Mouse (Mus musculus): ENCODE results near the gene Fbl. TPM values are rescaled to one million over a fixed set of nuclear protein-coding genes. Genes with fewer than 3 reads are reported as not detected.
A peak's percentile ranks its signal among the peaks of the same experiment; 100 is the strongest.
"Not testable (repeated sequence)": the region's sequence is repeated elsewhere in the genome, so short reads cannot be mapped to it uniquely, and the experiment has no call there.

The Fbl gene
- 112 and 133 TPM in 2 replicates for polyA plus RNA-seq (2015; fragmentation: Nextera tagmentation; extraction: Ambion mirVana)

DNA sequence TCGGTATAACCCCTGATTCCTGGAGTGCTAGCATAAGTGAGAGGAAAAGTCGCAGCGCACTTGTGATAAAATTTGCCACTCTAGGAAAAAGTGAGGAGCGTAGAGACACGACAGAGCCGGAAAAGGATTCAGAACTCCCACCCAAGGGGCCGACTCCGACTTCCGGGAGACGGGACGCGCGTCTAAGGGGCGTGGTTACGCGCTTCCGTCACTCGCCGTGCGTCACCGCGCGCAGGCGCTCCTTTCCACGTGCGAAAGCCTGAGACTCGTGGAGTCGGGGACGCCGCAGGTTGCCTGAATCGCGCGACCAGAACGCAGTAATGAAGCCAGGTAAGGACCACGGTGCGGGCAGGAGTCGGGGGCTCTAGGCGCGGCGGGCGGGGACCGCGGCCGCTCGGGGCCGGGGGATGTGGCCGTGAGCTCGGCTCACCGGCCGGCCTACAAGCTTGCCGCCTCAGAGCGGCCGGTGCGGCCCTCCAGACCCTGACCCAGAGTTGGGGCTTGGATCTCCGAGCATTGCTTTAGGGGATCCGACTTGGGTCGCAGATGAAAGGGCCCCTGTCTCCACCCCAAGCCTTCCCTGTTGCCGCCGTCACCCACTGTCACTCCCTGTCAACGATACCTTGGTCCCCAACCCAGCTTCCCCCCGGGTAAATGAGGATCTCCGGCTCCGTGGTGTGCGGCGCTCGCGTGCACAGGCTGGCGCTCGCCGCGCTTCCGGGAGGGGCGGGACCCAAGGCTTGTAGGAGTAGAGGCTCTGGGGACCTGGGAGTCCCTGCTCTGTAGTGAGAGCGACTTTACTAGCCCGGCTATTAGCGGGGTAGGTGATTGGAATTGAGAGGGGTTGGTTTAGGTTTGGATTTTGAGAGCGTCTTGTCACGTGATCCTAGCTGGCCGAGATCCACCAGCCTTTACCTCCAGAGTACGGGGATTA is at the start of gene Fbl:
Gene Fbl, plus strand, starts transcription at position 222 of the 934 bp plus-strand sequence.
- Histone ChIP-seq H3K9me3 (replicated peaks) (0 out of 2 replicates have a peak, but pooled peaks cover 7% of the 10 kb centered on the region), H3K27me3 (no peaks in the 10 kb centered on the region), H3K4me2 (peak within 1 kb of the TSS; percentile 99), H3K9ac (peak within 1 kb of the TSS; percentile 83), H3K36me3 (peaks cover 16% of the 10 kb centered on the region), H3K4me1 (replicated peaks) (peaks cover 50% of the 10 kb centered on the region), H3K27ac (peak within 1 kb of the TSS; percentile 86), H3K4me3 (replicated peaks) (peak within 1 kb of the TSS; percentile 87)
- DNase-seq, result peak; percentile 87
- WGBS (ENCODE audit: insufficient replicate concordance), result under 1% methylated on average over 80 of the region's 80 CpGs
- ATAC-seq (ENCODE audit: low read depth), result peak; percentile 82

DNA sequence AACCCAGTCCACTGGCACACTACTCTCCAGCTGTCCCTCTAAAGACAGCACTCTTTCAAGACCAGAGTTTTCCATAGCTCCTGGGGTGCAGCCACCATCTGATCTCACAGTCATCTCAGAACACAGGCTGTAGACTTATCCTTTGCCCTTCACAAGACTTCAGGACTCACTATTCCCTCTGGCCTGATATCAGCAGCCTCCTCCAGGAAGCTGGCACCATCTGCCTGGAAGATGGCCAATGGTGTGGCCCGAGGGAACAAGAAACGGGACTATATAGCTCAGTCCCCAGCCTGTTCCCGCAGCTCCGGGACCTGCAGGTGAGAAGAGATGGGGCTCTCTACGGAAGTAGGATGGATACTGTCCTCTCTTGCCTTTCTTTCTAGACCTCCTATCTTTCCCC is 40.3 kb upstream of the Fbl start, which contains the start of gene 9530053A07Rik:
Gene 9530053A07Rik, plus strand, starts transcription at position 301 of the 400 bp plus-strand sequence.
- no peak within 1 kb of the TSS for H3K27ac ChIP-seq
- no peaks in the 10 kb centered on the region for H3K4me1 ChIP-seq (replicated peaks)
- no peak within 1 kb of the TSS for H3K4me3 ChIP-seq (replicated peaks)
- no peak for ATAC-seq (ENCODE audit: low read depth)
- H3K36me3 ChIP-seq, result no peaks in the 10 kb centered on the region
- H3K27me3 ChIP-seq, result no peaks in the 10 kb centered on the region
- DNase-seq, result no peak
- H3K9me3 ChIP-seq (replicated peaks), result no peaks in the 10 kb centered on the region
- no peak within 1 kb of the TSS for H3K9ac ChIP-seq
- 63% methylated on average over 5 of the region's 5 CpGs for WGBS (ENCODE audit: insufficient replicate concordance)
- no peak within 1 kb of the TSS for H3K4me2 ChIP-seq

DNA sequence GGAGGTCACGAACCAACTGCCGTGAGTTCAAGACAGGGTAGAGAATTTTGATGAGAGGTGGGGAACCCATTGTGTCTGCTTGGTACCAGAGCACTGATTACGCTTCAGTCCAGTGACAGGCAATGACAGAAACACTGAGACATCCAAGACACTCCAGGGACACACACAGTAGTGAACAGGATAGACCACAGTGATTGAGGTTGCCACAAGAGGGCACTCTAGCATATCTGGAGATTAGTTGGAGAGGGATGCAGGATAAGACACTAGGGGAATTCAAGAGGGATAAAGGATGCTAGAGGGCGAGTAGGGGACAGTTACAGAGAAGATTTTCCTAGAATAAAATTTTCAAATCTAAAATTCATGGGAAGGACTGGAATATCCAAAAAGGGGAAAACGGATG is 31.9 kb upstream of the Fbl start:
- ATAC-seq (ENCODE audit: low read depth), result no peak
- H3K27ac ChIP-seq, result no peak overlapping the region
- 45% methylated on average over 5 of the region's 5 CpGs for WGBS (ENCODE audit: insufficient replicate concordance)

DNA sequence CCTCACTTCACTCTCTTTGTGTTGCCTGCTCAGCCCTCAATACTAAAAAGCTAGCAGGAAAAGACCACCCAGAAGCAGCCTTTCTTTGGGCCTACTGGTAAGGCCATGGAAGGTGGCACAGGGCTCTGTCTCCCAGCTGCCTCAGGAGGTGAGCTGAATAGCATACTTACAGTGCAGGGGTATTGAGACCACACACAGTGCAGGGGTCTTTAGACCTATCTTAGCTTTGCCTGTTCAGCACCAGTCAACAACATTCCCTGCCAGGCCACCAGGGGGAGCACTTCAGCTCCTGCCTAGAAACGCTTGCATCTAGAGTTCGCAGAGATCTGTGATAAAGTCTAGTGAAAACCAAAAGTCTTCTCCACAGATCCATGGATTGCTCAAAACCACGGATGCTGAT is 21.2 kb upstream of the Fbl start:
- no peak overlapping the region for H3K9ac ChIP-seq

More for the DNA sequence above, 31.9 kb upstream of the Fbl start:
- Histone ChIP-seq H3K4me2 (no peak overlapping the region), H3K9me3 (replicated peaks) (no peaks in the 10 kb centered on the region), H3K9ac (no peak overlapping the region), H3K4me3 (replicated peaks) (no peak overlapping the region), H3K4me1 (replicated peaks) (no peaks in the 10 kb centered on the region), H3K36me3 (no peaks in the 10 kb centered on the region), H3K27me3 (no peaks in the 10 kb centered on the region)
- no peak for DNase-seq

DNA sequence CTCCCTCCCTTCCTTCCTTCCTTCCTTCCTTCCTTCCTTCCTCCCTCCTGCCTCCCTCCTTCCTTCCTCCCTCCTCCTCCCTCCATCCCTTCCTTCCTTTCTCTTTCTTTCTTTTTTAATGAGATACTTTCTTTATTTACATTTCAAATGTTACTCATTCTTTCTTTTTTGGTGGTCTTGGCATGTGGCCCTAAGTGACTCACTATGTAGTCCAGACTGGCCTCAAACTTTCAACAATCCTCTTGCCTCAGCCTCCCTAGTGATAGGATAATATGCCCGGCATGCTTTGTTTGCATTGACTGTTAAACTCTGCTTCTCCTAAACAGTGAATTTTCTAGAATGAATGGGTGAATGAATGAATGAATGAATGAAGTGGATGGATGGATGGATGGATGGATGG is 19.7 kb upstream of the Fbl start:
- ATAC-seq (ENCODE audit: low read depth), result no peak

More for the DNA sequence above, 21.2 kb upstream of the Fbl start:
- H3K27me3 ChIP-seq, result no peaks in the 10 kb centered on the region
- H3K36me3 ChIP-seq, result no peaks in the 10 kb centered on the region
- H3K4me3 ChIP-seq (replicated peaks), result no peak overlapping the region
- WGBS (ENCODE audit: insufficient replicate concordance), result 18% methylated on average over 3 of the region's 3 CpGs
- no peak overlapping the region for H3K4me2 ChIP-seq
- DNase-seq (peak; percentile 13), ATAC-seq (ENCODE audit: low read depth) (no peak)
- H3K4me1 ChIP-seq (replicated peaks), result no peaks in the 10 kb centered on the region
- 0 out of 2 replicates have a peak, but pooled peaks cover 4% of the 10 kb centered on the region for H3K9me3 ChIP-seq (replicated peaks)
- H3K27ac ChIP-seq, result no peak overlapping the region

GRCm38 (mm10) chr7:28151584-28152221 is 17.8 kb upstream of the Fbl start:
- no peak overlapping the region for H3K27ac ChIP-seq
- H3K4me1 ChIP-seq (replicated peaks), result no peaks in the 10 kb centered on the region
- peak; percentile 18 for DNase-seq
- no peak for ATAC-seq (ENCODE audit: low read depth)
- WGBS (ENCODE audit: insufficient replicate concordance), result 11% methylated on average over 13 of the region's 13 CpGs
- H3K4me3 ChIP-seq (replicated peaks), result no peak overlapping the region
- no peaks in the 10 kb centered on the region for H3K36me3 ChIP-seq
- no peaks in the 10 kb centered on the region for H3K27me3 ChIP-seq
- H3K9me3 ChIP-seq (replicated peaks), result no peaks in the 10 kb centered on the region
- no peak overlapping the region for H3K4me2 ChIP-seq
- H3K9ac ChIP-seq, result no peak overlapping the region

More for the DNA sequence above, 19.7 kb upstream of the Fbl start:
- DNase-seq, result no peak
- Histone ChIP-seq H3K4me2 (no peak overlapping the region), H3K27me3 (no peaks in the 10 kb centered on the region), H3K4me1 (replicated peaks) (no peaks in the 10 kb centered on the region), H3K9ac (no peak overlapping the region), H3K4me3 (replicated peaks) (no peak overlapping the region), H3K27ac (no peak overlapping the region), H3K36me3 (no peaks in the 10 kb centered on the region), H3K9me3 (replicated peaks) (no peaks in the 10 kb centered on the region)
- 79% methylated on average over 1 of the region's 1 CpGs for WGBS (ENCODE audit: insufficient replicate concordance)

DNA sequence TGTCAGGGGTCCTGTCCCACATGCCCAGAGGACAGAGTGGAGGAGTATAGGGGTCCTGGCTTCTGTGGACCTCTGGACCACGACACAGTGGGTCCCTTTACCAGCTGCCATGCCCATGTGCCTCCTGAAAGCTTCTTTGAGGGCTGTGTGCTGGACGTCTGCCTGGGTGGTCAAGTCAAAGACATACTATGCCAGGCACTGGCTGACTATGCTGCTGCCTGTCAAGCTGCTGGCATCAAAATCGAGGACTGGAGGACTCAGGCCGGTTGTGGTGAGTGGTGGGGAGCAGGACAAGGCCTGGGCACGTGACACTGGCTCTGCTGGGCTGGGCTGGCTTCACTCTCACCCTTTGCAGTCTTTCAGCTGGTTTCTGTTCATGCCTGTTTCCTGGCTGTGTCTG is 15.9 kb upstream of the Fbl start:
- not testable (repeated sequence) for H3K4me2 ChIP-seq; H3K36me3 ChIP-seq; H3K27ac ChIP-seq; H3K9me3 ChIP-seq (replicated peaks); H3K4me1 ChIP-seq (replicated peaks); DNase-seq; H3K27me3 ChIP-seq; H3K4me3 ChIP-seq (replicated peaks); H3K9ac ChIP-seq; ATAC-seq (ENCODE audit: low read depth)
- WGBS (ENCODE audit: insufficient replicate concordance), result 34% methylated on average over 5 of the region's 5 CpGs

DNA sequence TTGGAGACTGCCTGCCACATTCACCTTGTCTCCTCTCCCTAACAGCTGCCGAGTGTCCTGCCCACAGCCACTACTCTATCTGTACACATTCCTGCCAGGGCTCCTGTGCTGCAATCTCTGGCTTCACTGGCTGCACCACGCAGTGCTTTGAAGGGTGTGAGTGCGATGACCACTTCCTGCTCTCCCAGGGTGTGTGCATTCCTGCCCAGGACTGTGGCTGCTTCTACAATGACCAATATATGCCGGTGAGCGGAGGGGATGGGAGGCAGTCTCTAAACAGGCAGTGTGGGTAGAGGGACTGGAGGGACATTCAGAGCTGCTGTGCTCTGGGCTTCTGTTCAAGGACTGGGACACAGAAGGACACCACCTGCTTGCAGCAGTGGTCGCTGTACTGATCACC is 10.2 kb upstream of the Fbl start:
- H3K36me3 ChIP-seq, result no peaks in the 10 kb centered on the region
- DNase-seq, result no peak
- H3K9me3 ChIP-seq (replicated peaks), result no peaks in the 10 kb centered on the region
- H3K27me3 ChIP-seq, result no peaks in the 10 kb centered on the region
- WGBS (ENCODE audit: insufficient replicate concordance), result 31% methylated on average over 6 of the region's 6 CpGs
- no peaks in the 10 kb centered on the region for H3K4me1 ChIP-seq (replicated peaks)
- no peak overlapping the region for H3K4me3 ChIP-seq (replicated peaks)
- H3K27ac ChIP-seq, result no peak overlapping the region
- no peak for ATAC-seq (ENCODE audit: low read depth)
- no peak overlapping the region for H3K4me2 ChIP-seq
- H3K9ac ChIP-seq, result no peak overlapping the region

GRCm38 (mm10) chr7:28159893-28160292 is 9.6 kb upstream of the Fbl start:
- Histone ChIP-seq H3K36me3 (no peaks in the 10 kb centered on the region), H3K27ac (no peak overlapping the region), H3K9ac (no peak overlapping the region), H3K4me1 (replicated peaks) (no peaks in the 10 kb centered on the region), H3K9me3 (replicated peaks) (no peaks in the 10 kb centered on the region), H3K27me3 (no peaks in the 10 kb centered on the region), H3K4me3 (replicated peaks) (no peak overlapping the region), H3K4me2 (no peak overlapping the region)
- ATAC-seq (ENCODE audit: low read depth) (no peak), DNase-seq (no peak)
- WGBS (ENCODE audit: insufficient replicate concordance), result 63% methylated on average over 3 of the region's 3 CpGs

DNA sequence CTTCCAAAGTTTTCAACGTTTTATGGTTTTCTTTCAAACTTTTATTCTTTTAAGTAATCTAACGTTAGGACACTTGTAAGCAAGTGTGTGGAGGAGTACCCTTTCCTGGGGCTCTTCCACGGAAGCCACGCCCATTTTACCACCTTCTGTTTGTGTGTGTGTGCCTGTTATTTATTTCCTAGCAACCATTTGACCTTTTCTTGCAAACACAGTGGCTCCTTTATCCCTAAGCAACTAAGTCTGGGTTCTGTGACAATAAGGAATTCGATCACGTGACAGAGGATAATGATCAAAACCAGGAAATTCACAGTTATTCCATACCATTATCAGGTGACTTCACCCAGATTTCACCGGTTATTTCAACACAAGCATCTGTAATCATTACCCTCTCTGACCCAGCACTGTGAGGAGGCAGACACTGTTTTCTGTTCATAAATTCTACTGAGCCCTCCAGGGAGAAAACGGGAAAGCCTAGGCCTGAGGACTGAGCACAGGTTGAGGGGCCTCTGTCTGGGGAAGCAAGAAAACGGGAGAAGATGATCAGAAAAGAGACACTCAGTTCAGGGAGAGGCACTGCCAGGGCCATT is 8.3 kb upstream of the Fbl start:
- ATAC-seq (ENCODE audit: low read depth), result no peak

GRCm38 (mm10) chr7:28165406-28165805 is 4.1 kb upstream of the Fbl start:
- Histone ChIP-seq H3K9me3 (replicated peaks) (0 out of 2 replicates have a peak, but pooled peaks cover 7% of the 10 kb centered on the region), H3K36me3 (no peaks in the 10 kb centered on the region), H3K4me1 (replicated peaks) (peaks cover 20% of the 10 kb centered on the region), H3K9ac (no peak overlapping the region), H3K4me2 (no peak overlapping the region), H3K27ac (no peak overlapping the region), H3K4me3 (replicated peaks) (no peak overlapping the region), H3K27me3 (no peaks in the 10 kb centered on the region)
- no peak for DNase-seq
- WGBS (ENCODE audit: insufficient replicate concordance), result 68% methylated on average over 6 of the region's 6 CpGs
- no peak for ATAC-seq (ENCODE audit: low read depth)

More for the DNA sequence above, 8.3 kb upstream of the Fbl start:
- Histone ChIP-seq H3K27me3 (no peaks in the 10 kb centered on the region), H3K4me2 (no peak overlapping the region), H3K4me1 (replicated peaks) (no peaks in the 10 kb centered on the region), H3K36me3 (no peaks in the 10 kb centered on the region), H3K9ac (no peak overlapping the region), H3K27ac (no peak overlapping the region), H3K4me3 (replicated peaks) (no peak overlapping the region), H3K9me3 (replicated peaks) (0 out of 2 replicates have a peak, but pooled peaks cover 7% of the 10 kb centered on the region)
- 43% methylated on average over 9 of the region's 9 CpGs for WGBS (ENCODE audit: insufficient replicate concordance)
- DNase-seq, result no peak
